Mouse (Mus musculus): Measurements from ENCODE around the gene Prl2c2.
"Not testable (repeated sequence)": the region's sequence is repeated elsewhere in the genome, so short reads cannot be mapped to it uniquely, and the experiment has no call there.

Gene Prl2c2

DNA sequence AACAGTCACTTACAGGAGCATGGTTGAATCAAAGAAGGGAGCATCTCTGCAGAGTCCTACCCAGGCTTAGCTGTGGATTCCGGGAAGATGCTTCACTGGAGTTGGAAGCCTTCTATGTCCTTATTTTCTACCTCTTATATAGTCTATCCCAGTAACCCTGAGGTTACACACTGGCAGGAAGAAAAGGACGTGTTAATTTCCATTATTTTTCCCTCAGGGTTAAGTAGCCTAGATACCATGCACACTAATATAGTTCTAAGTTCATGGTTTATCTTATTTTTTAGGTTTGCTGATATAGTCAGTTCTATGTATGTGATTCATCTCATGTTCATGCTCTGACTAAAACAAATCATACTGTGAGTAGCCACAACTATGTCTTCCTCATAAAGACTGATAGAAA, at the start of gene Prl2c2:
Prl2c2 (minus strand) TSS at position 101 of the 400 bp plus-strand sequence.
- DNase-seq (ENCODE audit: low spot score in 2 of 2), result not testable (repeated sequence)

- DNase-seq (ENCODE audit: low spot score in 2 of 2), result not testable (repeated sequence)
Measured at GRCm38 (mm10) chr13:13025872-13026271, 20.7 kb upstream of the Prl2c2 start.

GRCm38 (mm10) chr13:13013993-13014549, 8.9 kb upstream of the Prl2c2 start:
- DNase-seq (ENCODE audit: low spot score in 2 of 2), result not testable (repeated sequence)

Data from spleen, postnatal 14 days (tissue).